Mouse (Mus musculus) inflammation-experienced regulatory T-cells, adult 16 weeks (primary cell): ENCODE results near the gene Olfr350. TPM values are rescaled to one million over a fixed set of nuclear protein-coding genes. Genes with fewer than 3 reads are reported as not detected.

Experiments
- polyA plus RNA-seq: library from polyadenylated mRNA; unstranded; fragments of 100-300 nt; shearing (Covaris generic); gene quantifications from one replicate; pipeline ENCODE4 v1.2.1, GENCODE M21; 2017

The Olfr350 gene
- not detected for polyA plus RNA-seq

DNA sequence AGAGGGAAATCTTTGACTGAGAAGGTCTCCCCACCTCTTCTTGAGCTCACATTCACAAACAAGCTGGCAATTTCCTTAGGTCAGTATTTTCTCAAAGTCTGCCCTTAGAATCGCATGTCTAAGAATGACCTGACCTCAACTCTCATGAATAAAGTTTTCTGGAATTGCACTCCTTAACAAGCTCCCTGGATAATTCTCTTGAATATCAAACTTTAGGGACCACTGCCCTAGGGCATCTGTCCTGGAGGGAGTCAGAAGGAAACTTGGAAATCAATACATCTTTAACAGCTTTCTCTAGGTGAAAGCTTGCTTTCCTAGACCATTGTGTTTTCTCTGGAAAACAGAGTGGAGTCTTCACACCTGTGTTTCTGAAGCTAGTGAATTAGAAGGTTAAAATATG lies at the start of gene Olfr350:
Gene Olfr350, plus strand, starts transcription at position 301 of the 400 bp plus-strand sequence.

DNA sequence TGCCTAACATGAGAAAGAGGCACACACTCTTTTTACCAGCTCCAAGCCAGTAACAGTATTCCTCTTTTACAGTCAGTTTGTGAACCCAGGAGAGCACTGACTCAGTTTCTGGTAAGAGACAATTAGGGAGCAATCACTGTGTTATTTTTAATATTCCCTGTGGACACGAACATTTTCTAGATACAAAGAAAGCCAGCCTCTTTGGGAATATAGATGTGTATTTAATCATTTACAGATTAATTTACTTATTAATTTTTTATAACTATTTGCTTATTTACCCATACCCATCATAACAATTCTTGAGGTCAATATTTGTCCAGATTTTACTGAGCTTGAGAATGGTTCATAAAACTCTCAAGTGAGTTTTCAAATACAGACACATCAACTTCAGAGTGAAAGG lies 29.2 kb upstream of the Olfr350 start, which contains the start of gene Olfr3:
Gene Olfr3, minus strand, starts transcription at position 101 of the 400 bp plus-strand sequence.

DNA sequence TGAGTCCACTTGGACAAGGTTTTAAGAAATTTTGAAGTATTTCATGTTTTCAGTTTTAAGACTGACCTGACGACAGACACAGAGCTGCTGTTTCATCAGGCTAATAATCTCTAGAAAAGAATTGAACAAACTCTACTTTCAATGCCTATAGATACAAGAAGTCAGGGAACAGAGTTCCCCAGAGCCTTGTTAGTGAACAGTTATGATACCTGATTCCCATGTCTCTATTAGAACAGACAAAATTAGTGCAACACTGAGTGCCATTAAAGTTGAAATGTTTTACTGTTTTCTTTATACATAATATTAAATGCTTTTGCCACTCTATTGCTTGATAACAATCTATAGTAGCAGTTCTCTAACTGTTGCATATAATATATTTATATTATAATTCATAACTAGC lies 16.4 kb downstream of the Olfr350 start, which contains the start of gene Olfr351:
Gene Olfr351, minus strand, starts transcription at position 101 of the 400 bp plus-strand sequence.

DNA sequence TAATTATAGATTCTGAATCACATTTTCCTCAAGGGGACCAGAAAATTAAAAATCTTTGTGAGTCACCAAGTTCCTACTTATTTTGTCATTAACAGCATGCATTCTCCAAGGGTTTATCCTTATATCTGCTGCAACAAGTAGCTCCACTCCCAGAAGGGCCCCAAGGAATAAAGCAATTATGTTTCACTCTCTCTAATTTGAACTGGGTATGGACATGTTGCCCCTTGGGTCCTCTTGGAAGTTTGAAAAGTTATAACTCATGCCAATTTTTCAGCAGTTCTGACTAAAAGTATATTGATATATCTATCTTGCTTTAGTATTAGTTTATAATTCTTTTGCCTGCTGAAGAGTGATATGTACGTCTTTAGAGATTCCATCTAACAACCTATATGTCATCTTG lies 22.1 kb downstream of the Olfr350 start, which contains the start of gene Olfr352:
Gene Olfr352, plus strand, starts transcription at position 301 of the 400 bp plus-strand sequence.

DNA sequence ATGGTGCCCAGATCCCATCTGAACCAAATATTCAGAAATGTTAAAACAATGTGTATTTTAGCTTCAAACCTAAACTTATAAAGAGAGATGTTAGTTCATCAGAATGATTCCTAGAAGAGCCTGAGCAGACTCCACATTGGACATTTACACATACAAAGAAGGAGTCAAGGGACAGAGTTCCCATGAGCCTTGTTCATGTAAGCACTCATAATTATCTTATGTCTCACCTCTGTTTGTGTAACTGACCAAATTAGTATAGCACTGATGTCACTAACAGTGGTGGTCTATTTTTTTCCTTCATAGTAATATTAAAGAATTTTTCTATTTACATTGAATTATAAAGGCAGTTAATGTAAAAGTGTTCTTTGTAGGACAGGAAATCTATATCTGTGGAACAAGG lies 46.7 kb downstream of the Olfr350 start, which contains the start of gene Olfr353:
Gene Olfr353, minus strand, starts transcription at position 101 of the 400 bp plus-strand sequence.

Other genes starting within 250 kb of the Olfr350 start
- not detected for gene Olfr345, start 206.3 kb upstream of the Olfr350 start, polyA plus RNA-seq
- gene Olfr346, start 160.5 kb upstream of the Olfr350 start, polyA plus RNA-seq: not detected
- gene Olfr347, start 114.4 kb upstream of the Olfr350 start, polyA plus RNA-seq: not detected
- gene Olfr348, start 62.0 kb upstream of the Olfr350 start, polyA plus RNA-seq: not detected
- gene Olfr50, start 55.8 kb upstream of the Olfr350 start, polyA plus RNA-seq: not detected
- not detected for gene Olfr3, start 29.3 kb upstream of the Olfr350 start, polyA plus RNA-seq
- gene Olfr351, start 16.4 kb downstream of the Olfr350 start, polyA plus RNA-seq: not detected
- gene Olfr352, start 22.1 kb downstream of the Olfr350 start, polyA plus RNA-seq: not detected
- gene Olfr353, start 46.6 kb downstream of the Olfr350 start, polyA plus RNA-seq: not detected
- not detected for gene Olfr354, start 59.4 kb downstream of the Olfr350 start, polyA plus RNA-seq
- not detected for gene Olfr355, start 82.6 kb downstream of the Olfr350 start, polyA plus RNA-seq
- gene Olfr356, start 90.8 kb downstream of the Olfr350 start, polyA plus RNA-seq: not detected
- not detected for gene Olfr357, start 147.5 kb downstream of the Olfr350 start, polyA plus RNA-seq
- not detected for gene Olfr358, start 163.0 kb downstream of the Olfr350 start, polyA plus RNA-seq
- not detected for gene Olfr360, start 219.4 kb downstream of the Olfr350 start, polyA plus RNA-seq
- gene Olfr361, start 243.0 kb downstream of the Olfr350 start, polyA plus RNA-seq: not detected